Mouse (Mus musculus): Measurements from ENCODE around the gene Sf3b1.

Sf3b1 gene

DNA sequence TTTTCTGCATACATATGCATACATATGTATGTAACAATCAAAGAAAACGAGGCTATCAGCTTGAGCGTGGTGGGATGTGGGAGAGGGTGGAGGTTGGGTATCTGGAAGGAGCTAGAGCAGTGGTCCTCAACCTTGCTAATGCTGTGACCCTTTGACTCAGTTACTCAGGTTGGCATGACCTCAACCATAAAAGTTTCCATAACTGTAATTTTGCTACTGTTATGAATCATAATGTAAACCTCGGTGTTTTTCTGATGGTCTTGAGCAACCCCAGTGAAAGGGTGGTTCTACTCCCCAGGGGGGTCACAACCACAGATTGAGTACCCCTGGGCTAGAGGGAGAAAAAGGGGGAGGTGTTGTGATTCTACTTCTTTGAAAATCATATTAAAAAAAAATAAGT is 91.8 kb downstream of the Sf3b1 start:
- no peak for DNase-seq

Measured in cerebellum, adult 9-11 months (tissue).